In genomic region chr17:56304718-56305117, GRCm38 (mm10) we compare ENCODE assay signal across 9 mouse cellular contexts. TPM values are rescaled to one million over a fixed set of nuclear protein-coding genes. Genes with fewer than 3 reads are reported as not detected.
DNase-seq lines count a peak whose midpoint lies in the region; ATAC-seq and TF ChIP-seq lines count a peak whose summit lies in the region.
"Had no signal": no experiment of that assay in that cellular context is flagged by ENCODE, and none has a peak within 500 bp of the region (broad histone marks: within the 10 kb centered on the region; RNA-seq: fewer than 3 reads in every experiment).

No protein-coding gene starts in this region.

- WGBS in heart, embryonic 16.5 days = 15% methylated on average over 11 of the region's 11 CpGs
- WGBS in bone marrow, adult 2 months = 12% methylated on average over 11 of the region's 11 CpGs
- 15% methylated on average over 11 of the region's 11 CpGs for WGBS in hindbrain, embryonic 14.5 days
- WGBS in midbrain, embryonic 13.5 days = 13% methylated on average over 11 of the region's 11 CpGs

- no peak for DNase-seq in heart, adult 9 months (ENCODE audit: low spot score in 2 of 2)
- DNase-seq in hindbrain, embryonic 14.5 days (ENCODE audit: low spot score) = no peak
- DNase-seq in left cerebral cortex, adult 2 months (ENCODE audit: extremely low spot score in 1 of 2, low spot score in 2 of 2) = no peak
- no peak for DNase-seq in right cerebral cortex, adult 18-20 months
- DNase-seq in thymus, postnatal 4 days = no peak

- no peak for TF ChIP-seq POLR2A in bone marrow, adult 2 months (IDR thresholded peaks at IDR 0.05; ENCODE audit: borderline replicate concordance, control insufficient read depth, low read depth, low read length)

- no peak for TF ChIP-seq CTCF in bone marrow, adult 2 months (IDR thresholded peaks at IDR 0.05; ENCODE audit: control insufficient read depth, insufficient read depth, low read length)
- TF ChIP-seq CTCF in left cerebral cortex, adult 2 months (IDR thresholded peaks at IDR 0.05) = no peak

- H3K4me2 ChIP-seq in heart, embryonic 16.5 days (ENCODE audit: low read depth, low read length) = peak overlapping the region; percentile 99
- H3K4me2 ChIP-seq in hindbrain, embryonic 14.5 days (replicated peaks) = peak overlapping the region; percentile 82
- peak overlapping the region; percentile 88 for H3K4me2 ChIP-seq in midbrain, embryonic 13.5 days (replicated peaks)

- H3K9me3 ChIP-seq in heart, embryonic 16.5 days (replicated peaks; ENCODE audit: control insufficient read depth, low read length) = no peaks in the 10 kb centered on the region
- no peaks in the 10 kb centered on the region for H3K9me3 ChIP-seq in hindbrain, embryonic 14.5 days (ENCODE audit: control insufficient read depth, low read length)
- H3K9me3 ChIP-seq in midbrain, embryonic 13.5 days = no peaks in the 10 kb centered on the region

- peaks cover 29% of the 10 kb centered on the region for H3K4me1 ChIP-seq in heart, embryonic 16.5 days (ENCODE audit: control insufficient read depth, insufficient read depth, low read length)
- H3K4me1 ChIP-seq in bone marrow, adult 2 months (ENCODE audit: control insufficient read depth, insufficient read depth, low read length) = no peaks in the 10 kb centered on the region; the same call in 1 of the 2 replicates
- peaks cover 7% of the 10 kb centered on the region; the same call in 1 of the 2 replicates for H3K4me1 ChIP-seq in hindbrain, embryonic 14.5 days (replicated peaks; ENCODE audit: control insufficient read depth, insufficient read depth, low read length)
- H3K4me1 ChIP-seq in midbrain, embryonic 13.5 days (replicated peaks) = peaks cover 37% of the 10 kb centered on the region

- no peak for ATAC-seq in heart, embryonic 16.5 days (replicated peaks; ENCODE audit: extremely low read depth, insufficient read depth, low FRiP score)
- no peak for ATAC-seq in hindbrain, embryonic 14.5 days (ENCODE audit: low FRiP score)
- ATAC-seq in midbrain, embryonic 13.5 days = no peak

- H3K27me3 ChIP-seq in heart, embryonic 16.5 days (ENCODE audit: control insufficient read depth, insufficient read depth, low read length) = no peaks in the 10 kb centered on the region
- H3K27me3 ChIP-seq in hindbrain, embryonic 14.5 days (ENCODE audit: control insufficient read depth, insufficient read depth, low read length) = no peaks in the 10 kb centered on the region; the same call in 1 of the 2 replicates
- H3K27me3 ChIP-seq in midbrain, embryonic 13.5 days = no peaks in the 10 kb centered on the region

- peak overlapping the region; percentile 79 for H3K4me3 ChIP-seq in heart, embryonic 16.5 days (ENCODE audit: low read length)
- H3K4me3 ChIP-seq in bone marrow, adult 2 months (replicated peaks; ENCODE audit: control insufficient read depth, low read depth, low read length) = peak overlapping the region; percentile 97
- peak overlapping the region; percentile 80 for H3K4me3 ChIP-seq in hindbrain, embryonic 14.5 days (replicated peaks; ENCODE audit: low read length)
- peak overlapping the region; percentile 65 for H3K4me3 ChIP-seq in midbrain, embryonic 13.5 days (replicated peaks)
- H3K4me3 ChIP-seq in left cerebral cortex, adult 2 months = no peak overlapping the region

- peaks cover 10% of the 10 kb centered on the region for H3K36me3 ChIP-seq in heart, embryonic 16.5 days (ENCODE audit: control insufficient read depth, insufficient read depth)
- H3K36me3 ChIP-seq in hindbrain, embryonic 14.5 days (replicated peaks; ENCODE audit: control insufficient read depth, insufficient read depth) = no peaks in the 10 kb centered on the region
- H3K36me3 ChIP-seq in midbrain, embryonic 13.5 days = peaks cover 15% of the 10 kb centered on the region

- intact Hi-C loops in left cerebral cortex, adult 2 months (cut with DNase I) = no loop called here

- H3K9ac ChIP-seq in heart, embryonic 16.5 days (ENCODE audit: low read length) = peak overlapping the region; percentile 77
- H3K9ac ChIP-seq in hindbrain, embryonic 14.5 days = peak overlapping the region; percentile 61; the same call in 1 of the 2 replicates
- peak overlapping the region; percentile 70 for H3K9ac ChIP-seq in midbrain, embryonic 13.5 days (replicated peaks)

- H3K27ac ChIP-seq in heart, embryonic 16.5 days (ENCODE audit: low read length) = no peak overlapping the region
- H3K27ac ChIP-seq in bone marrow, adult 2 months (ENCODE audit: control insufficient read depth, insufficient read depth, low read depth, low read length, poor library complexity) = no peak overlapping the region
- H3K27ac ChIP-seq in hindbrain, embryonic 14.5 days = no peak overlapping the region
- no peak overlapping the region for H3K27ac ChIP-seq in midbrain, embryonic 13.5 days
- no peak overlapping the region for H3K27ac ChIP-seq in left cerebral cortex, adult 2 months

RNA-seq across cellular contexts. Expression of gene Uhrf1, which starts 1.6 kb away (rescaled TPM):
- polyA plus RNA-seq in heart, embryonic 16.5 days (2015; fragmentation: Nextera tagmentation; extraction: Ambion mirVana) = 76.6 and 94.0 TPM in 2 replicates
- 77.5 and 109 TPM in 2 replicates for polyA plus RNA-seq in bone marrow, adult 2 months (2011; ENCODE audit: insufficient read depth, insufficient read length, low replicate concordance, missing spikeins)
- 14.1 and 15.9 TPM in 2 replicates for polyA plus RNA-seq in hindbrain, embryonic 14.5 days (2014; fragmentation: Nextera tagmentation; extraction: Ambion mirVana)
- polyA plus RNA-seq in midbrain, embryonic 13.5 days (2015; fragmentation: Nextera tagmentation; extraction: Ambion mirVana) = 59.9 and 62.8 TPM in 2 replicates
- total RNA-seq in left cerebral cortex, adult 2 months (2021) = under 1 TPM; 0.70 to 0.91 TPM

RNA-seq across cellular contexts. Expression of gene Arrdc5, which starts 4.6 kb away (rescaled TPM):
- polyA plus RNA-seq in heart, embryonic 16.5 days (2015; fragmentation: Nextera tagmentation; extraction: Ambion mirVana) = 0.21 TPM in 1 of 2 replicates, not detected in the other
- polyA plus RNA-seq in bone marrow, adult 2 months (2011; ENCODE audit: insufficient read depth, insufficient read length, low replicate concordance, missing spikeins) = not detected in 2 replicates
- polyA plus RNA-seq in hindbrain, embryonic 14.5 days (2014; fragmentation: Nextera tagmentation; extraction: Ambion mirVana) = not detected in 2 replicates
- not detected in 2 replicates for polyA plus RNA-seq in midbrain, embryonic 13.5 days (2015; fragmentation: Nextera tagmentation; extraction: Ambion mirVana)
- total RNA-seq in left cerebral cortex, adult 2 months (2021) = not detected
- total RNA-seq: layer of hippocampus, postnatal 36 days had no signal

RNA-seq across cellular contexts. Expression of gene Plin3, which starts 12.0 kb away (rescaled TPM):
- 79.3 and 89.4 TPM in 2 replicates for polyA plus RNA-seq in heart, embryonic 16.5 days (2015; fragmentation: Nextera tagmentation; extraction: Ambion mirVana)
- 10.9 and 29.6 TPM in 2 replicates for polyA plus RNA-seq in bone marrow, adult 2 months (2011; ENCODE audit: insufficient read depth, insufficient read length, low replicate concordance, missing spikeins)
- 13.9 and 16.4 TPM in 2 replicates for polyA plus RNA-seq in hindbrain, embryonic 14.5 days (2014; fragmentation: Nextera tagmentation; extraction: Ambion mirVana)
- polyA plus RNA-seq in midbrain, embryonic 13.5 days (2015; fragmentation: Nextera tagmentation; extraction: Ambion mirVana) = 14.8 and 16.7 TPM in 2 replicates
- total RNA-seq in left cerebral cortex, adult 2 months (2021) = 10 to 100 TPM in 1 of 2 experiments, 1 to 10 TPM in 1; 7.7 to 11.4 TPM

RNA-seq across cellular contexts. Expression of gene Kdm4b, which starts 21.1 kb away (rescaled TPM):
- polyA plus RNA-seq in heart, embryonic 16.5 days (2015; fragmentation: Nextera tagmentation; extraction: Ambion mirVana) = 23.8 and 33.0 TPM in 2 replicates
- 15.7 and 74.9 TPM in 2 replicates for polyA plus RNA-seq in bone marrow, adult 2 months (2011; ENCODE audit: insufficient read depth, insufficient read length, low replicate concordance, missing spikeins)
- polyA plus RNA-seq in hindbrain, embryonic 14.5 days (2014; fragmentation: Nextera tagmentation; extraction: Ambion mirVana) = 62.2 and 64.3 TPM in 2 replicates
- polyA plus RNA-seq in midbrain, embryonic 13.5 days (2015; fragmentation: Nextera tagmentation; extraction: Ambion mirVana) = 62.1 and 77.3 TPM in 2 replicates
- 10 to 100 TPM; 66.2 to 71.8 TPM for total RNA-seq in left cerebral cortex, adult 2 months (2021)

RNA-seq across cellular contexts. Expression of gene Ticam1, which starts 28.1 kb away (rescaled TPM):
- 7.6 and 8.6 TPM in 2 replicates for polyA plus RNA-seq in heart, embryonic 16.5 days (2015; fragmentation: Nextera tagmentation; extraction: Ambion mirVana)
- 2.4 and 5.9 TPM in 2 replicates for polyA plus RNA-seq in bone marrow, adult 2 months (2011; ENCODE audit: insufficient read depth, insufficient read length, low replicate concordance, missing spikeins)
- polyA plus RNA-seq in hindbrain, embryonic 14.5 days (2014; fragmentation: Nextera tagmentation; extraction: Ambion mirVana) = 1.4 and 1.5 TPM in 2 replicates
- polyA plus RNA-seq in midbrain, embryonic 13.5 days (2015; fragmentation: Nextera tagmentation; extraction: Ambion mirVana) = 1.0 and 1.3 TPM in 2 replicates
- 1 to 10 TPM; 6.9 to 7.2 TPM for total RNA-seq in left cerebral cortex, adult 2 months (2021)
